Mouse (Mus musculus) mesoderm, embryonic 11.5 days (tissue): ENCODE results near the gene Faap20.

Source experiments
- DNase-seq: peaks from one replicate; pipeline ENCODE4 v3.0.0-alpha.2; 2012; ENCODE audit warnings: low read depth, low spot score

Gene Faap20

DNA sequence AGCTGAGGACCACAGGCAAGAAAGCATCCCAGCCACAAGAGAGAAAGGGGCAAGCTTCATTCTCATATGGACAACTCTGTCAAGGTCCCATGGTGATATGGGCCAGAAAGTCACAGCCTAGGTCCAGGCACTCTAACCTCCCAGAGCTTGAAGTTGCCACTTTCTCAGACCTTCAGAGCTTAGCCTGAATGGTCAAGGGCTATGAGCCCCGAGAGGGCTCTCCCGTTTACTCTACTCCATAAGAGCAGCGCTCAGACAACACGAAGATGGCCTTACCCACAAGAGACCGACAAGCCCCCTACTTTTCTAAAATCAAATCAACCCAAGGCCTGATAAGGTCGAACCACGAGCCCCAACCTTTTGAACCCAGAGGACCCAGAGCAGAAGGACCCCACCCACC is 28.5 kb upstream of the Faap20 start:
- no peak for DNase-seq

GRCm38 (mm10) chr4:155221599-155222551 is 27.7 kb upstream of the Faap20 start:
- peak; percentile 62 for DNase-seq

- DNase-seq = no peak
These were observed 27.1 kb upstream of the Faap20 start, which contains the start of gene Ski for GRCm38 (mm10) chr4:155222552-155222840. Ski (minus strand) TSS chr4:155222592.

DNA sequence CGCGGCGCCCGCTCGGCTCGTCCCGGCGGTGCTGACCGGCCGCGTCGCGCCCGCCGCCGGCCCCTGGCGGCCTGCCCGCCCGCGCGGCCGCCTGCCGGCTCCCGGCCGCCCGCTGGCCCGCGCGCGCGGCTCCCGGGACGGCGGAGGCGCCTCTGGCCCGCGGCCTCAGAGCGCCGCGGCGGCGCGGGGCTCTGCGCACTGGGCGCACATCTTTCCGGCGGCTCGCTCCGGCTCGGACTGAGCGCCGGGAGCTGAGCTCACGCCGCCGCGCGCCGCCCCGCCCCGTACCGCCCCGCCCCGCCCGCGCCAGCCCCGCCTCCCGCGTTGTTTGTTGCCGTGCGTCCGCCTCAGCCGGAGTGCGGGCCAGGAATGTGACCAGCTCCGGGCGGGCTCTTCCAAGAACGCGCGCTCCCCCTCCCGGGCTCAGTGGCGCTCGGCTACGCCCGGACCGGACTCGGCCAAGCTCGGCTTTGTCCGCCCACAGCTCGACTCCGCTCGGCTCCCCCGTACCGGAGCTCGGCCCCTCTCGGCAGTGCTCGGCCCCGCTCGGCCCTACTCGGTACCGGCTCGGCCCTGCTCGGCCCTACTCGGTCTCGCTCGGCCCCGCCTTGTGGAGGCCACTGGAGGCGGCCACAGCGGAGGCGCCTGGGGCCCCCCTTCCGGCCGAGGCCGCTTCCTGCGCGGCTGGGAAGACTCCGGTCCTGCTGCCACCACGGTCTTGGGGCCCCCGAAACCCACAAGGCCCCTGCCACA is 26.6 kb upstream of the Faap20 start:
- DNase-seq = peak; percentile 99

GRCm38 (mm10) chr4:155223594-155224528 is 25.7 kb upstream of the Faap20 start:
- no peak for DNase-seq

GRCm38 (mm10) chr4:155225918-155226317 is 23.7 kb upstream of the Faap20 start:
- DNase-seq = no peak

DNA sequence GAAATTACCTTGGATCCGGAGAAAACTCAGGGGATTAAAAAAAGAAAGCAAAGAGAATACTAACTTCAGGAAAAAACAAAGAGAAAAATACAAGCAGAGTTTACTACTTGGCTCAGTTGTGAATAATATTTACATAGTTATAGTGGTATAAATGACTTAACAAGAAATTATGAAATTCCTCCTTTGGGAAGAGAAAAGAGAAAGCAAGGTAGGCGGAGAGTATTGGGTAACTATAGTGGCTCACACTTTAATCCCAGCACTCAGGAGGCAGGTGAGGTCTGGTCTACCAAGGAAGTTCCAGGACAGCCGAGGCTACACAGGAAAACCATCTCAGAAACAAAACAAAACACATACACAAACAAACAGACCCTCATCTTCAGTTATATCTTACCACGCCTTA is 21.6 kb upstream of the Faap20 start:
- no peak for DNase-seq

GRCm38 (mm10) chr4:155228461-155228860 is 21.1 kb upstream of the Faap20 start:
- DNase-seq = no peak

GRCm38 (mm10) chr4:155233878-155234277 is 15.7 kb upstream of the Faap20 start:
- peak; percentile 73 for DNase-seq

GRCm38 (mm10) chr4:155234371-155235310 is 15.0 kb upstream of the Faap20 start:
- no peak for DNase-seq

GRCm38 (mm10) chr4:155235311-155236119 is 14.1 kb upstream of the Faap20 start:
- peak; percentile 91 for DNase-seq

GRCm38 (mm10) chr4:155236737-155237385 is 12.7 kb upstream of the Faap20 start:
- DNase-seq = no peak

GRCm38 (mm10) chr4:155238276-155238675 is 11.3 kb upstream of the Faap20 start:
- no peak for DNase-seq

DNA sequence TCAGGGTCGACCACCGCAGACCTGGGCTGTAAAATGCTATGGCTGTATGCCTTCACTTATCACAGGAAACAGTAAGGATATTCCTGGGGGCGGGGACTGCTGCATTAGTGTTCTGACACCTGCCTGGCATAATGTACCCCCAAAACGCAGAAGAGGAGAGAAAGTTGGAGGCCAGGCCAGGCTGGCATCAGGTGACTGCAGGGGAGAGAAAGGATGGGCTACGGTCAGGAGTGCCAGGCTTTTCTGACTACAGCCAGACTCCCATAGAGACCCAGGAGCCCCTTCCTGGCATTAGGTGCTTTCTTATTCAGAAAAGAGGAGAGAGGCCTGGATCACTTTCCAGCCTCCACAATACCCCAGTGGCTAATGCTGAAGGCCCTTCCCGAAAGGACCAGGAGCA is 10.1 kb upstream of the Faap20 start:
- DNase-seq = no peak

- no peak for DNase-seq
These were observed 7.8 kb upstream of the Faap20 start for GRCm38 (mm10) chr4:155241789-155242188.

GRCm38 (mm10) chr4:155242292-155242691 is 7.3 kb upstream of the Faap20 start:
- no peak for DNase-seq

DNA sequence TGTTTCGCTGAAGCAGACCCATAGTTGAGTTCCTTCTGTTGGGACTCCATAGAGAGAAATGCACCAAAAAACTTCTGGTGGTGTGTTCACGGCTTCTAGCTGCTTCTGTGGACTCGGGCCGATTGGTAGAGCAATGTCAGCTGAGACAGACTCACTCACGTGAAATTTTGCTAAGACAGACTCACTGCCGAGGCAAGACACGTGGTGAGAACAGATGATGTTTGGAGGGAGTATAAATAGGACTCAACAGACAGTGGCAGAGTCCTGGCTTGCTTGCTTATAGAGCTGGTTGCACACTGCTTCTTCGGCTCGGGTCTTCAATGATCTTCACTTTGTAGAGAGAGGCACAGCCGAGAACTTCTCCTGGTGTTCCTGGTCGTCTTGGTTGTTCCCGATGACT is 6.4 kb upstream of the Faap20 start:
- DNase-seq = no peak

GRCm38 (mm10) chr4:155245770-155246492 is 3.7 kb upstream of the Faap20 start:
- no peak for DNase-seq
